Mouse (Mus musculus) erythroblast, embryonic 14.5 days (primary cell): Measurements from ENCODE around the gene Cstf3.

Source experiments
- GATA1 ChIP-seq: IDR thresholded peaks from 2 replicates; pipeline ENCODE4 v1.6.1; 2012; ENCODE audit warnings: low read length, inconsistent platforms, mixed read lengths
- TAL1 ChIP-seq: IDR thresholded peaks from 3 replicates; pipeline ENCODE4 v1.6.1; 2012; ENCODE audit warnings: low read length, inconsistent platforms, mixed read lengths

GRCm38 (mm10) chr2:104704355-104704754 lies 114.0 kb downstream of the Cstf3 start:
- no peak for TF ChIP-seq GATA1
- no peak for TF ChIP-seq TAL1
